Mouse (Mus musculus) forebrain, embryonic 13.5 days (tissue): ENCODE measurements around the gene Stard7. TPM values are rescaled to one million over a fixed set of nuclear protein-coding genes. Genes with fewer than 3 reads are reported as not detected.
"Not testable (repeated sequence)": the region's sequence is repeated elsewhere in the genome, so short reads cannot be mapped to it uniquely, and the experiment has no call there.

Experiments
- ATAC-seq: fragments of 200-750 bp; cut with Nextera tagmentation; 2 replicates; pipeline ENCODE4 v1.8.0; 2017
- H3K27ac ChIP-seq: fragments of 300-500 bp; sonication (generic); 2 replicates; pipeline ENCODE4 v1.5.1; 2015; ENCODE audit warnings: inconsistent platforms, mild to moderate bottlenecking, moderate library complexity
- H3K27me3 ChIP-seq: fragments of 300-500 bp; sonication (generic); 2 replicates; pipeline ENCODE4 v1.6.1; 2015; ENCODE audit warnings: mild to moderate bottlenecking, inconsistent platforms
- H3K36me3 ChIP-seq: fragments of 300-500 bp; sonication (generic); 2 replicates; pipeline ENCODE4 v1.6.1; 2015; ENCODE audit warnings: mild to moderate bottlenecking, inconsistent platforms; ENCODE audit not compliant: poor library complexity, severe bottlenecking
- H3K4me1 ChIP-seq: fragments of 300-500 bp; sonication (generic); 2 replicates; pipeline ENCODE4 v1.6.1; 2015; ENCODE audit warnings: inconsistent platforms
- H3K4me2 ChIP-seq: fragments of 300-500 bp; sonication (generic); 2 replicates; pipeline ENCODE4 v1.6.1; 2015; ENCODE audit warnings: inconsistent platforms, mild to moderate bottlenecking, moderate library complexity
- H3K4me3 ChIP-seq: fragments of 300-500 bp; sonication (generic); 2 replicates; pipeline ENCODE4 v1.5.1; 2015; ENCODE audit warnings: mild to moderate bottlenecking, inconsistent platforms
- H3K9ac ChIP-seq: fragments of 300-500 bp; sonication (generic); 2 replicates; pipeline ENCODE4 v1.6.1; 2015; ENCODE audit warnings: mild to moderate bottlenecking, inconsistent platforms
- H3K9me3 ChIP-seq: fragments of 300-500 bp; sonication (generic); replicated peaks from 2 replicates; pipeline ENCODE4 v1.6.1; 2016; ENCODE audit warnings: inconsistent platforms
- WGBS: fragments of 180-500 bp; shearing (Covaris S2); methylation state at CpG from one replicate; pipeline ENCODE4 v1.1.7; 2015; 5-methylcytosine and 5-hydroxymethylcytosine counted together
- polyA plus RNA-seq: library from polyadenylated mRNA; unstranded; fragments of >200 nt; fragmentation: Nextera tagmentation; extraction: Ambion mirVana; gene quantifications from 2 replicates; pipeline ENCODE4 v1.2.1, GENCODE M21; 2015

Stard7 gene
- polyA plus RNA-seq, 1 experiment from 2014 or later, result 82.4 TPM

DNA sequence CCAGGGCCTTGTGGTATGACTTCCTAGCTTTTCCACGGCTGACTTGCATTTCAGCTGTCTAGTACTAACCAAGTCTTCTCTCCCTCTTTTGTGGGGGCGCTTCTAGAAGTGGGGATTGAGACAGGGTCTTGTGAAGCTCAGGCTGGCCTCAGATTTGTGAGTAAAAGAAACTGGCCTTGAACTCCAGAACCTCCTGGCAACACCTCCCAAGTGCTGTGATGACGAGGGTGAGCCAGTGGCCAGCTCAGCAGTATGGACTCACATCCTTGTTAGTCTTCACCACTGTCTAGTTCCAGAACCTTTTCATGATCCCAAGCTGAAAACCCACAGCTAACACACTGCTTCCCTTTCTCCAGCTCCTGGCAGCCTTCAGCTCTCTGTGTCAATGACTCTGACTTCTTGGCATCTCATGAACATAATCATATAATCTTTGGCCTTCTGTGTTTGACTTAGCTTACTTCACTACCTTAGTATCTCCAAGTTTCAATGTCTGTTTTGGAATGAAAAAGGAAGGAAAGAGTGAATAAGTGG is 15.3 kb upstream of the Stard7 start:
- H3K27ac ChIP-seq, result no peak overlapping the region
- no peak for ATAC-seq
- no peak overlapping the region for H3K9ac ChIP-seq
- peaks cover 40% of the 10 kb centered on the region for H3K36me3 ChIP-seq
- H3K4me3 ChIP-seq, result no peak overlapping the region
- H3K9me3 ChIP-seq, result no peaks in the 10 kb centered on the region
- H3K27me3 ChIP-seq, result no peaks in the 10 kb centered on the region
- H3K4me2 ChIP-seq, result no peak overlapping the region
- 92% methylated on average over 3 of the region's 3 CpGs for WGBS
- H3K4me1 ChIP-seq, result no peaks in the 10 kb centered on the region

DNA sequence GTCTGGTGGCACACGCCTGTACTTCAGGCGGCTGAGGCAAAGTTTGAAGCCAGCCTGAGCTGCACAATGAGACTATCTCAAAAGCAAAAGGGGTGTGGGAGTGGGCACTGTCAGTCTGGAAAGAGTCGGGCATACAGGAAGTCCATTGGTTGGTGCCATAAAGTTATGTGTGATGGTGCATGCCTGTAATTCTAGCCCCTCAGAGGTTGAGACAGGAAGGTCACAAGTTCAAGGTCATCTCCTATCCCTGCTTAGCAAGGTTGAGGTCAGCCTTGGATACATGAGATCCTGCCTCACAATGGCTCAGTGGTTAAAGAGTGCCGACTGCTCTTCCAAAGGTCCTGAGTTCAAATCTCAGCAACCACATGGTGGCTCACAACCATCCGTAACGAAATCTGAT is 14.7 kb upstream of the Stard7 start:
- H3K4me2 ChIP-seq, result no peak overlapping the region
- no peak overlapping the region for H3K4me3 ChIP-seq
- ATAC-seq, result no peak
- peaks cover 45% of the 10 kb centered on the region for H3K36me3 ChIP-seq
- no peaks in the 10 kb centered on the region for H3K27me3 ChIP-seq
- H3K9ac ChIP-seq, result no peak overlapping the region
- no peaks in the 10 kb centered on the region for H3K4me1 ChIP-seq
- no peak overlapping the region for H3K27ac ChIP-seq
- H3K9me3 ChIP-seq, result no peaks in the 10 kb centered on the region
- 90% methylated on average over 6 of the region's 6 CpGs for WGBS

DNA sequence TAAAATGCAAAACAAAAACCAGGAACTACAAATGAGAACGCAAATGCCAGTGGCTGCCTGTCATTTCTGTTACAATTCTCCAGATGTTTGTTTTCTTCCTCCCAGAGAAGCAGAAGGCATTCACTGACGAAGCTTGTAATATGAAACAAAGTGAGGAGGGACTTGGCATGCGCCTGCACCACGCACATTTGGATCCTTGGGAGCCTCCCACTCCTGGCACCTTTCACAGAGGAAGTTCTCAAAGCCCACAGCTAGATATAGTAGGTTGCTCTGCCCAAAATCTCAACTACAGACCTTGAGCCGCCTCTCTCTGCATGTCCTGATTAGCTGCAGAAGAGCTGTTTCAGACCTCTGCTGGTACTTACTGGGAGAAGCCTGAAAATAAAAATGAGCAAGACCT is 10.7 kb upstream of the Stard7 start:
- no peaks in the 10 kb centered on the region for H3K4me1 ChIP-seq
- H3K27me3 ChIP-seq, result no peaks in the 10 kb centered on the region
- no peaks in the 10 kb centered on the region for H3K9me3 ChIP-seq
- peaks cover 45% of the 10 kb centered on the region for H3K36me3 ChIP-seq
- ATAC-seq, result no peak
- no peak overlapping the region for H3K4me3 ChIP-seq
- no peak overlapping the region for H3K9ac ChIP-seq
- WGBS, result 92% methylated on average over 5 of the region's 5 CpGs
- no peak overlapping the region for H3K27ac ChIP-seq
- no peak overlapping the region for H3K4me2 ChIP-seq

DNA sequence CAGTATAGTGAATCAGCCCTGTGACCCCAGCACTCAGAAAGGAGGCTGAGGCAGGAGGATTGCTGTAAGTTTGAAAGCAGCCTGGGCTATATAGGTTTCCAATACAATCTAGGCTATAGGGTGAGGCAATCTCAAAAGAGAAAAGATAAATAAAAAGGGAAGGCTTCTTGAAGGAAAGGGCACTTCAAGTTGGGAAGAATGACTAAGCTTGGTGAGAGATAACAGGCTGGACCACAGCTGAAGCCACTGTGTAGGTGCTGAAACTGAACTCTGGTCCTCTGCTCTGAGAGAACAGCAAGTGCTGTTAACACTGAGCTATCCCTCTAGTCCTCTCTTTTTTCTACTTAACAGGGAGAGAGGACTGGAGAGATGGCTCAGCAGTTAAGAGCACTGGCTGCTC is 7.5 kb upstream of the Stard7 start:
- Histone ChIP-seq H3K4me2 (no peak overlapping the region), H3K27ac (no peak overlapping the region), H3K9ac (no peak overlapping the region), H3K4me3 (no peak overlapping the region), H3K27me3 (no peaks in the 10 kb centered on the region), H3K36me3 (peaks cover 27% of the 10 kb centered on the region), H3K9me3 (no peaks in the 10 kb centered on the region), H3K4me1 (no peaks in the 10 kb centered on the region)
- ATAC-seq, result no peak

DNA sequence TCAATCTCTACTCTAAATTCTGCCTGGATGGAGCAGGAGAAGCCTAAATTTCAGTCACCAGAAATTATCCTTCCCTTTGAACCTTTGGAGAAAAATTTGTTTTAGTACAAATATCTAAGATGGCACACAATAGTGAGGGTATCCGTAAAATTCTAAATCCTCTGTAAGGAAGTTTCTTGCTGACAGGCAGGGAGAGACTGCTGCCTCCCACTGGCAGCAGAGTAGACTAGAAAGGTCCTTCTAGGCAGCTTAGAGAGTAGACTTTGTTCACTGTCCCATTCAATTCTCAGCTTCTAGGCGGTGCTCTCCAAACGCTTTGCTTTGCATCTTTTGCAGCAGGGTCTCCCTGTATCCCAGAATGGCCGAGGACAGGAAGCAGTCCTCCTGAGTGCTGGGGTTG is 2.2 kb upstream of the Stard7 start:
- Histone ChIP-seq H3K27me3 (no peaks in the 10 kb centered on the region), H3K4me1 (peaks cover 14% of the 10 kb centered on the region), H3K9ac (no peak overlapping the region), H3K27ac (no peak overlapping the region), H3K4me2 (no peak overlapping the region), H3K36me3 (peaks cover 3% of the 10 kb centered on the region; the same call in 1 of the 2 replicates), H3K9me3 (no peaks in the 10 kb centered on the region), H3K4me3 (no peak overlapping the region)
- no peak for ATAC-seq
- WGBS, result 32% methylated on average over 4 of the region's 4 CpGs

DNA sequence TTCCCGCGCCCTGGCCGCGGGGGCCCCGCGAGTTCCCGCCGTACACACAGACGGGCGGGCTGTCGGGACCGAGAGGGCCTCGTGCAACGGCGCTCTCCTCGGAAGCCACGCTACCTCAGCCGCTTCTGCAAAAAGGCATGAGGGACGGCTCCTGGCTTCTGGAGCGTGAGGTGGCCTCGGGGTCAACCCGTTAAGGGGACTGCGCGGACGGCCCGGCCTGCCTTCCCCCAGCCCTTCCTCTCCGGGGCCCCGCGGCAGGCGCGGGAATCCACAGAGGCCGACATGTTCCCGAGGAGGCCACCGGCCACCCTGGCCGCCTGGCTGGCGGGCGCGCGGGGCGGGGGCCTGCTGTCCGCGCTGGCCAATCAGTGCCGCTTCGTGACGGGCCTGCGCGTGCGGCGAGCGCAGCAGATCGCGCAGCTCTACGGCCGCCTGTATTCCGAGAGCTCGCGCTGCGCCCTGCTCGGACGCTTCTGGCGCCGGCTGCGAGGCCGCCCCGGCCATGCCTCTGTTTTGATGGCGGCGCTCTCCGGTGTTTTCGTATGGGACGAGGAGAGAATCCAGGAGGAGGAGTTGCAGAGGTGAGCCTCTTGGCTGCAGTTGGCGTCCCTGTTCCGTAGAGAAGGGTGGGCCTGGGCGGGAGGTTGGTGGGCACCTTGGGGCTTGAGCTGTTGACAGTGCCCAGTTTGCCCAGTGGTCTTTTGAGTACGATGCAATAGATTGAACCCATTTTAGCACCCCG is 453 bp downstream of the Stard7 start:
- WGBS, result under 1% methylated on average over 55 of the region's 75 CpGs
- peak overlapping the region; percentile 85 for H3K4me2 ChIP-seq
- peak overlapping the region; percentile 93 for H3K4me3 ChIP-seq
- peak; percentile 96 for ATAC-seq
- peaks cover 3% of the 10 kb centered on the region; the same call in 1 of the 2 replicates for H3K36me3 ChIP-seq
- no peaks in the 10 kb centered on the region for H3K9me3 ChIP-seq
- peak overlapping the region; percentile 91 for H3K27ac ChIP-seq
- peaks cover 28% of the 10 kb centered on the region for H3K4me1 ChIP-seq
- peak overlapping the region; percentile 90 for H3K9ac ChIP-seq
- no peaks in the 10 kb centered on the region for H3K27me3 ChIP-seq

DNA sequence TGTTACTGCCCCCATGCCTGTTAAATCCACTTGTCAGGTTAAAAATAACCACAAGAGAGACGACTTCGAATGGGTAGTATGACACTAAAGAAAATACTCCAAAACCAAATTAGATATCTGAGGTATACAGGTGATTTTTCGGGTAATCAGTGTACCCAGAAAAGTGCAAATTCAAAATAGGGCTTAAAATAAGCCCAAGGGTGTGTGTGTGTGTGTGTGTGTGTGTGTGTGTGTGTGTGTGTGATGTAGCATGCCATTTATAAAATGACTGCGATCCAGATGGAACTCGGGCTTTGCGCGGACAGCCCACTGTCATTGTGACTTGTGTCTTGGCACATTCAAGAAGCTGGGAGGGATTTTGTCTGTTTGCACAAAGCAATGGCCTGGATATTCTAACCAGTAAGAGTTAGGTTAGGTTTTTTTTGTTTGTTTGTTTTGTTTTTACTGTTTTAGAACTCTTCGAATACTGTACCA is 1.1 kb downstream of the Stard7 start:
- Histone ChIP-seq H3K9ac (peak overlapping the region; percentile 90), H3K36me3 (peaks cover 3% of the 10 kb centered on the region; the same call in 1 of the 2 replicates), H3K4me2 (peak overlapping the region; percentile 85), H3K9me3 (no peaks in the 10 kb centered on the region), H3K4me3 (peak overlapping the region; percentile 93), H3K4me1 (peaks cover 28% of the 10 kb centered on the region), H3K27me3 (no peaks in the 10 kb centered on the region), H3K27ac (peak overlapping the region; percentile 91)
- no peak for ATAC-seq
- WGBS, result 13% methylated on average over 8 of the region's 8 CpGs

DNA sequence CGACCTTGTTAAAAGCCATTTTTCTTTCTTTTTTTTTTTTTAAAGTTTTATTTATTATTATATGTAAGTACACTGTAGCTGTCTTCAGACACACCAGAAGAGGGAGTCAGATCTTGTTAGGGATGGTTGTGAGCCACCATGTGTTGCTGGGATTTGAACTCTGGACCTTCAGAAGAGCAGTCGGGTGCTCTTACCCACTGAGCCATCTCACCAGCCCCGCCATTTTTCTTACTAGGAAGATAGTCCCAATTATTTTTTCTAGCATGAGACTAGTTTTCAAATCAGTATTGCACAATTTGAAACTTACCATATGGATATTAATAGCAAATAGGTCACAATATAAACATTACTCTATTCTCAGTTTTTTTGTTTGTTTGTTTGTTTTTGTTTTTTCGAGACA is 2.0 kb downstream of the Stard7 start:
- not testable (repeated sequence) for H3K4me3 ChIP-seq, H3K36me3 ChIP-seq, H3K4me2 ChIP-seq, H3K27ac ChIP-seq, ATAC-seq, H3K9me3 ChIP-seq, H3K27me3 ChIP-seq, H3K9ac ChIP-seq
- peaks cover 28% of the 10 kb centered on the region for H3K4me1 ChIP-seq
- 86% methylated on average over 4 of the region's 4 CpGs for WGBS

DNA sequence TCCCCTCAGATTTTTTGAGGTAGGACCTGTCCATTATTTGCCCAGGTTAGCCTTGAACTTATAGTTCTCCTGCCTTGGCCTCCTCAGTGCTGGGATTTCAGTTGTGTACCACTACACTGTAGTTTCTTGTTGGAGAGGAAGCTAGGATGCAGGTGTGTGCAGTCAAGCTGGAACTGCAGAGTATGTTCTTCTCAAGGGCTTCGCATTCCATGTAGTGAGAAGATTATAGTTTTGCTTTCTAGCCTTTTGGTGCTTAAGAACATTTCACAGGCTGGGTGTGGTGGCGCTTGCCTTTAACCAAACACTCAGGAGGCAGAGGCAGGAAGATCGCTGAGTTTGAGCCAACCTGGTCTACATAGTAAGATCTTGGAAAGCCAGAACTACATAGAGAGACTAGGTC is 2.8 kb downstream of the Stard7 start:
- Histone ChIP-seq H3K4me3 (no peak overlapping the region), H3K27me3 (no peaks in the 10 kb centered on the region), H3K36me3 (peaks cover 3% of the 10 kb centered on the region; the same call in 1 of the 2 replicates), H3K27ac (no peak overlapping the region), H3K9ac (no peak overlapping the region), H3K4me1 (peaks cover 28% of the 10 kb centered on the region), H3K4me2 (no peak overlapping the region), H3K9me3 (no peaks in the 10 kb centered on the region)
- ATAC-seq, result no peak
- WGBS, result over 99% methylated on average over 3 of the region's 3 CpGs

DNA sequence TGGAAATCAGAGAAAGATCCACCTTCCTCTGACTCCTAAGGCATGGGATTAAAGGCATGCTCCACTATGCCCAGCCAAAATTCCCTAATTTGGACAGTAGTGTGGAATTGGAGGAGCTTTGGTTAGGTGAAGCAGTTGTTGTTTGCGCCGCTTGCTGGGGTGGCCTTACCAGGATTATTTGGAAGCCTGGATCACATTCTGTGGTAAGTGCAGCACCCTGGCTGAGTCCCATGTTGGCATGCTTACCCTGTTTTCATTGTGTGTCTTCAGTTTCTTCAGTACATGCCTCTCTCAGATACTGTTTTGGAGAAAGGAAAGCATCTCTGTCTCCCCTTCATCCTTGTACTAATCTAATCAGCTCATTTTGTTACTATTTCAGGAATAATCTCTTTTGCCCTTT is 4.6 kb downstream of the Stard7 start:
- H3K4me2 ChIP-seq, result no peak overlapping the region
- peak overlapping the region; percentile 12; the same call in 1 of the 2 replicates for H3K9ac ChIP-seq
- H3K27me3 ChIP-seq, result no peaks in the 10 kb centered on the region
- H3K4me1 ChIP-seq, result peaks cover 28% of the 10 kb centered on the region
- WGBS, result 91% methylated on average over 2 of the region's 2 CpGs
- H3K36me3 ChIP-seq, result peaks cover 3% of the 10 kb centered on the region; the same call in 1 of the 2 replicates
- no peak overlapping the region for H3K4me3 ChIP-seq
- no peaks in the 10 kb centered on the region for H3K9me3 ChIP-seq
- ATAC-seq, result no peak
- no peak overlapping the region for H3K27ac ChIP-seq

DNA sequence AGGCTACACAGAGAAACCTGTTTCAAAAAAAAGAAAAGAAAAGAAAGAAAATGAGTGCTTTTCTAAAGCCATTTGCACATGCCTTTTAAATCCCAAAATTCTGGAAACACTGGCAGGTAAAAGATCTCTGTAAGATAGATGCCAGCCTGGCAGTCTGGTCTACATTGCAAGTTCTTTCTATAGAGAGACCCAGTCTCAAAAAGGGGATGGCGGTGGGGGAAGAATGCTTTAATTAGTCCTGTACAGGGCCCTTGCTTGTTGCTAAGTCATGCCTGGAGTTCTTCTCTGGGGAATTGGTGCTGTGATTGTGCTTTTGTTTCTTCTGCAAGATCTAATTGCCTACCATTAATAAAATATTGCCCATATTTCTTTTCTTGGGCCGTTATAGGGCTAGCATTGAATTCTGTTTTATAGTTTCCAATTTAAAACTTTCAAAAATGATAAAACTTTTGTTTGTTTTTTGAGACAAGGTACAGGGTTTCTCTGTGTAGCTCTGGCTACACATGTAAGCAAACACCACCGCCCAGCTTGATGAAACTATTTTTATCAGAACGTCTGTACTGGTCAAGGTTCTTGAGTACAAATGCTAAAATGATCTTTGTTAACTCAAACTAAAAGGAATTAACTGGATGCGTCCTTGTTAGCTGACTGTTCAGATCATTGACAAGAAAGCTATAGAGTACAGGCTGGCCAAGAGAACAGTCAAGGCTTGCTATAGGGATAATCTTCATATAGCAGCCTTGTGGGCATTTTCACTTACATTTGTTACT is 5.7 kb downstream of the Stard7 start:
- Histone ChIP-seq H3K4me2 (no peak overlapping the region), H3K4me1 (peaks cover 28% of the 10 kb centered on the region), H3K36me3 (peaks cover 3% of the 10 kb centered on the region; the same call in 1 of the 2 replicates), H3K9me3 (no peaks in the 10 kb centered on the region), H3K27me3 (no peaks in the 10 kb centered on the region), H3K9ac (no peak overlapping the region), H3K4me3 (no peak overlapping the region), H3K27ac (no peak overlapping the region)
- 76% methylated on average over 5 of the region's 5 CpGs for WGBS
- ATAC-seq, result no peak

DNA sequence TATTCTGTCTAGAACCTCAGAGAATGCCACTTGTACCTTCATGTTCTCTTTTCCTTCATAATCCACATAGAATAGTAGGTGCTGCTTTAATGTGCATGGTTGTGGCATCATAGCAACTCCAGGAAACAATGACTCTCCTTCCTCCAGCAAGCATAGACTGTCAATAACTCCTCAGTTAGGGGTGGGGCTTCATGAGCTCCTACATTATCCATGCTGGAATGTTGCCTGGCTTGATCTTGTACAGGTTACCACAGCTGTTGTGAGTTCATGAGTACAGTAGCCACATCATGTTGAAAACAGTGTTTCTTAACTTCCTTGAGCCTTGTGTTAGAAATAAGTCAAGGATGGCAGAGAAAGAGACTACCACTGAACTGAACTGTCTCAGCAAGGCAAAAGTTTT is 8.1 kb downstream of the Stard7 start:
- H3K9me3 ChIP-seq, result no peaks in the 10 kb centered on the region
- no peak overlapping the region for H3K27ac ChIP-seq
- H3K36me3 ChIP-seq, result no peaks in the 10 kb centered on the region
- no peaks in the 10 kb centered on the region for H3K27me3 ChIP-seq
- no peak for ATAC-seq
- H3K9ac ChIP-seq, result no peak overlapping the region
- no peak overlapping the region for H3K4me3 ChIP-seq
- peaks cover 12% of the 10 kb centered on the region for H3K4me1 ChIP-seq
- no peak overlapping the region for H3K4me2 ChIP-seq
